Mouse (Mus musculus) intestine, embryonic 16.5 days (tissue): ENCODE results near the gene AC192777.2. TPM values are rescaled to one million over a fixed set of nuclear protein-coding genes. Genes with fewer than 3 reads are reported as not detected.
"Not testable (repeated sequence)": the region's sequence is repeated elsewhere in the genome, so short reads cannot be mapped to it uniquely, and the experiment has no call there.

Source experiments
- ATAC-seq: fragments of 200-750 bp; cut with Nextera tagmentation; 2 replicates; pipeline ENCODE4 v1.8.0; 2017; ENCODE audit warnings: moderate TSS enrichment, moderate library complexity
- H3K27ac ChIP-seq: fragments of 300-500 bp; sonication (generic); 2 replicates; pipeline ENCODE4 v1.5.1; 2014; ENCODE audit warnings: mild to moderate bottlenecking, low read length
- H3K27me3 ChIP-seq: fragments of 300-500 bp; sonication (generic); replicated peaks from 2 replicates; pipeline ENCODE4 v1.6.1; 2014; ENCODE audit warnings: low read length, control low read depth, mixed read lengths; ENCODE audit not compliant: control insufficient read depth, insufficient read depth
- H3K36me3 ChIP-seq: fragments of 300-500 bp; sonication (generic); 2 replicates; pipeline ENCODE4 v1.6.1; 2014; ENCODE audit warnings: low read length, control low read depth; ENCODE audit not compliant: control insufficient read depth, insufficient read depth
- H3K4me1 ChIP-seq: fragments of 300-500 bp; sonication (generic); 2 replicates; pipeline ENCODE4 v1.6.1; 2014; ENCODE audit warnings: low read length, control low read depth, mixed read lengths; ENCODE audit not compliant: control insufficient read depth, insufficient read depth
- H3K4me2 ChIP-seq: fragments of 300-500 bp; sonication (generic); 2 replicates; pipeline ENCODE4 v1.6.1; 2014; ENCODE audit warnings: low read depth, low read length, control low read depth
- H3K4me3 ChIP-seq: fragments of 300-500 bp; sonication (generic); 2 replicates; pipeline ENCODE4 v1.5.1; 2014; ENCODE audit warnings: mild to moderate bottlenecking, low read length
- H3K9ac ChIP-seq: fragments of 300-500 bp; sonication (generic); 2 replicates; pipeline ENCODE4 v1.6.1; 2014; ENCODE audit warnings: low read depth, low read length
- H3K9me3 ChIP-seq: fragments of 300-500 bp; sonication (generic); 2 replicates; pipeline ENCODE4 v1.6.1; 2016; ENCODE audit warnings: low read length, control low read depth; ENCODE audit not compliant: control insufficient read depth
- WGBS: fragments of 180-500 bp; shearing (Covaris S2); extraction: QIAGEN DNeasy Blood & Tissue Kit; methylation state at CpG from one replicate; pipeline ENCODE4 v1.1.7; 2014; 5-methylcytosine and 5-hydroxymethylcytosine counted together
- microRNA-seq: library from miRNA; unstranded; fragments of <30 nt; microRNA quantifications from one replicate; pipeline ENCODE4, GENCODE M21; 2016
- polyA plus RNA-seq: library from polyadenylated mRNA; unstranded; fragments of >200 nt; fragmentation: Nextera tagmentation; extraction: Ambion mirVana; gene quantifications from 2 replicates; pipeline ENCODE4 v1.2.1, GENCODE M21; 2015

AC192777.2 gene
- not detected in 2 replicates for polyA plus RNA-seq

GRCm38 (mm10) chr17:40095150-40095549 is at the start of gene AC192777.2:
Gene AC192777.2 (plus strand): TSS chr17:40095450.
- not testable (repeated sequence) for H3K9me3 ChIP-seq, H3K36me3 ChIP-seq, H3K27me3 ChIP-seq, H3K4me2 ChIP-seq, ATAC-seq, H3K27ac ChIP-seq, H3K4me3 ChIP-seq, H3K9ac ChIP-seq, H3K4me1 ChIP-seq
- 74% methylated on average over 1 of the region's 1 CpGs for WGBS

- 86% methylated on average over 6 of the region's 6 CpGs for WGBS
- H3K27ac ChIP-seq, H3K4me1 ChIP-seq, H3K4me2 ChIP-seq, H3K9ac ChIP-seq, H3K27me3 ChIP-seq, H3K4me3 ChIP-seq, H3K9me3 ChIP-seq, ATAC-seq, H3K36me3 ChIP-seq: not testable (repeated sequence)
Measured at GRCm38 (mm10) chr17:40116172-40116571, 20.9 kb downstream of the AC192777.2 start.

- H3K9ac ChIP-seq, H3K4me3 ChIP-seq, H3K36me3 ChIP-seq, H3K9me3 ChIP-seq, H3K27me3 ChIP-seq, ATAC-seq, H3K4me1 ChIP-seq, H3K4me2 ChIP-seq, H3K27ac ChIP-seq: not testable (repeated sequence)
- WGBS, result 64% methylated on average over 4 of the region's 4 CpGs
Measured at GRCm38 (mm10) chr17:40116877-40117276, 21.6 kb downstream of the AC192777.2 start.

Small RNA genes within 50 kb of the gene (microRNA-seq; reads per million reads assigned to microRNA genes)
- not detected for gene Gm26376

Other genes with a start within 250 kb of the AC192777.2 start
- not detected in 2 replicates for gene Esp38, start 144.9 kb upstream of the AC192777.2 start, polyA plus RNA-seq
- not detected in 2 replicates for gene Pgk2, start 113.2 kb downstream of the AC192777.2 start, polyA plus RNA-seq
- not detected in 2 replicates for gene Crisp3, start 146.8 kb downstream of the AC192777.2 start, polyA plus RNA-seq
- not detected in 2 replicates for gene Crisp1, start 223.8 kb downstream of the AC192777.2 start, polyA plus RNA-seq